Mouse (Mus musculus) kidney, embryonic 15.5 days (tissue): ENCODE data around the gene Padi2. TPM values are rescaled to one million over a fixed set of nuclear protein-coding genes. Genes with fewer than 3 reads are reported as not detected.

Source experiments
- ATAC-seq: fragments of 200-750 bp; cut with Nextera tagmentation; replicated peaks from 2 replicates; pipeline ENCODE4 v1.8.0; 2017; ENCODE audit warnings: moderate TSS enrichment; ENCODE audit not compliant: low FRiP score
- H3K27ac ChIP-seq: fragments of 300-500 bp; sonication (generic); 2 replicates; pipeline ENCODE4 v1.5.1; 2015; ENCODE audit warnings: mild to moderate bottlenecking, inconsistent platforms
- H3K27me3 ChIP-seq: fragments of 300-500 bp; sonication (generic); 2 replicates; pipeline ENCODE4 v1.6.1; 2015; ENCODE audit warnings: inconsistent platforms
- H3K36me3 ChIP-seq: fragments of 300-500 bp; sonication (generic); 2 replicates; pipeline ENCODE4 v1.6.1; 2015; ENCODE audit warnings: inconsistent platforms
- H3K4me1 ChIP-seq: fragments of 300-500 bp; sonication (generic); 2 replicates; pipeline ENCODE4 v1.6.1; 2015; ENCODE audit warnings: inconsistent platforms
- H3K4me2 ChIP-seq: fragments of 300-500 bp; sonication (generic); 2 replicates; pipeline ENCODE4 v1.6.1; 2015; ENCODE audit warnings: moderate library complexity, mild to moderate bottlenecking, inconsistent platforms
- H3K4me3 ChIP-seq: fragments of 300-500 bp; sonication (generic); replicated peaks from 2 replicates; pipeline ENCODE4 v1.5.1; 2015; ENCODE audit warnings: mild to moderate bottlenecking, inconsistent platforms
- H3K9ac ChIP-seq: fragments of 300-500 bp; sonication (generic); 2 replicates; pipeline ENCODE4 v1.6.1; 2015; ENCODE audit warnings: mild to moderate bottlenecking, inconsistent platforms
- H3K9me3 ChIP-seq: fragments of 300-500 bp; sonication (generic); replicated peaks from 2 replicates; pipeline ENCODE4 v1.6.1; 2016; ENCODE audit warnings: inconsistent platforms
- WGBS: fragments of 180-500 bp; shearing (Covaris S2); methylation state at CpG from one replicate; pipeline ENCODE4 v1.1.7; 2015; ENCODE audit warnings: mixed read lengths; 5-methylcytosine and 5-hydroxymethylcytosine counted together
- polyA plus RNA-seq: library from polyadenylated mRNA; unstranded; fragments of >200 nt; fragmentation: Nextera tagmentation; extraction: Ambion mirVana; gene quantifications from 2 replicates; pipeline ENCODE4 v1.2.1, GENCODE M21; 2015

Gene Padi2
- polyA plus RNA-seq, 1 experiment from 2014 or later, result 18.7 TPM

GRCm38 (mm10) chr4:140962207-140962909, 56.2 kb downstream of the Padi2 start:
- peaks cover 22% of the 10 kb centered on the region for H3K36me3 ChIP-seq
- H3K27ac ChIP-seq, result peak overlapping the region; percentile 85
- peak overlapping the region; percentile 89 for H3K4me3 ChIP-seq
- peaks cover 41% of the 10 kb centered on the region for H3K4me1 ChIP-seq
- H3K27me3 ChIP-seq, result no peaks in the 10 kb centered on the region
- H3K9ac ChIP-seq, result peak overlapping the region; percentile 89
- 66% methylated on average over 8 of the region's 8 CpGs for WGBS
- H3K9me3 ChIP-seq, result no peaks in the 10 kb centered on the region
- no peak for ATAC-seq
- H3K4me2 ChIP-seq, result peak overlapping the region; percentile 90

GRCm38 (mm10) chr4:140962950-140963349, 56.8 kb downstream of the Padi2 start:
- Histone ChIP-seq H3K9ac (no peak overlapping the region), H3K4me3 (peak overlapping the region; percentile 89; the same call in 1 of the 2 replicates), H3K27ac (peak overlapping the region; percentile 85), H3K36me3 (peaks cover 28% of the 10 kb centered on the region), H3K4me1 (peaks cover 37% of the 10 kb centered on the region), H3K27me3 (no peaks in the 10 kb centered on the region), H3K9me3 (no peaks in the 10 kb centered on the region), H3K4me2 (peak overlapping the region; percentile 90)
- ATAC-seq, result no peak
- 24% methylated on average over 5 of the region's 5 CpGs for WGBS

- Histone ChIP-seq H3K36me3 (peaks cover 37% of the 10 kb centered on the region), H3K4me3 (no peak overlapping the region), H3K4me2 (no peak overlapping the region), H3K9me3 (no peaks in the 10 kb centered on the region), H3K4me1 (peaks cover 37% of the 10 kb centered on the region), H3K27me3 (no peaks in the 10 kb centered on the region), H3K9ac (no peak overlapping the region), H3K27ac (peak overlapping the region; percentile 58; the same call in 1 of the 2 replicates)
- 81% methylated on average over 9 of the region's 9 CpGs for WGBS
- no peak for ATAC-seq
Observed at GRCm38 (mm10) chr4:140963941-140964597, 57.9 kb downstream of the Padi2 start.

DNA sequence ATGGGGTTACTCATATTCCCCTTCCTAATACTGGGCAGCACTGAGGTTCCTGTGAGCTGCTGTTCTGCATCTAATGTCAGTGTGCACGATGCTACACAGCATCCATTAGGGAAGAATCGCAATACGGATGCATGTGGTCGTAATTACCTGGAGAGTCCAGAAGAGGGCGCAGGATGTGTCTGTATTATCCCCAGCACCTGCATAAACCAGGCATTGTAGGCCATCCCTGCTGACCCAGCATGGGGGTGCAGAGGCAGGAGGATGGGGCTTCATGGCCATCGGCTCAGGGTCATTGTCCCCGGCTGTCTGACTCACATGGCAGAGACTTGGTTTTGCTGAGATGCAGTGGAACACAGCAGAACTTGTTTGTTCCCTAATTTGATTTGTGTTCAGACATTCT, 58.5 kb downstream of the Padi2 start:
- peaks cover 43% of the 10 kb centered on the region for H3K36me3 ChIP-seq
- H3K9me3 ChIP-seq, result no peaks in the 10 kb centered on the region
- no peak overlapping the region for H3K4me2 ChIP-seq
- WGBS, result 15% methylated on average over 7 of the region's 7 CpGs
- no peak overlapping the region for H3K9ac ChIP-seq
- no peak overlapping the region for H3K4me3 ChIP-seq
- H3K27me3 ChIP-seq, result no peaks in the 10 kb centered on the region
- no peak for ATAC-seq
- peaks cover 37% of the 10 kb centered on the region for H3K4me1 ChIP-seq
- H3K27ac ChIP-seq, result peak overlapping the region; percentile 58; the same call in 1 of the 2 replicates

- H3K9me3 ChIP-seq, result no peaks in the 10 kb centered on the region
- no peaks in the 10 kb centered on the region for H3K27me3 ChIP-seq
- H3K9ac ChIP-seq, result no peak overlapping the region
- no peak overlapping the region for H3K4me2 ChIP-seq
- no peak overlapping the region for H3K4me3 ChIP-seq
- H3K4me1 ChIP-seq, result peaks cover 20% of the 10 kb centered on the region
- no peak overlapping the region for H3K27ac ChIP-seq
- ATAC-seq, result no peak
- peaks cover 72% of the 10 kb centered on the region for H3K36me3 ChIP-seq
- WGBS, result 79% methylated on average over 11 of the region's 11 CpGs
Observed at GRCm38 (mm10) chr4:140967386-140968159, 61.4 kb downstream of the Padi2 start.

- ATAC-seq, result no peak
- H3K36me3 ChIP-seq, result peaks cover 98% of the 10 kb centered on the region
Observed at GRCm38 (mm10) chr4:140971691-140972090, 65.5 kb downstream of the Padi2 start.

DNA sequence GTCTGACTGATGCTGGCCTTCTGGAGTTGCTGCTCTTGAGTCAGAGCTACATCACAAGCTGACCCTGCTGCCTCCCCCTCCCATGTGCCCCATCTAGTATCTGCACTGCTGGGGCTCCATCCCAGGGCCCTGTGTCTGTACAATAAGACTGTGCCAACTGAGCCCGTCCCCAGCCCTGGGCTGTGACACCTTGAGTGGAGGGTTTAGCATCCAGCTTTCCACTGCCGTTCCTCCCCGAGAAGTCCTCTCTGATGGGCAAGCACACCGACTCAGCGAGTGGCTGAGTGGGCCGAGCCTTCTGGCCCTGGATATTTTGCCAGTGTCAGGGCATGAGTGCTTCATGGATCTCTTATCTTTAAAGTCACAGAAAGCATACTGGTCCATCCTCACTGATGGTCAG, 68.3 kb downstream of the Padi2 start:
- no peak for ATAC-seq
- H3K4me3 ChIP-seq, result no peak overlapping the region
- peaks cover 100% of the 10 kb centered on the region for H3K36me3 ChIP-seq
- no peak overlapping the region for H3K9ac ChIP-seq
- H3K27ac ChIP-seq, result no peak overlapping the region
- H3K27me3 ChIP-seq, result no peaks in the 10 kb centered on the region
- no peak overlapping the region for H3K4me2 ChIP-seq
- no peaks in the 10 kb centered on the region for H3K9me3 ChIP-seq
- peaks cover 8% of the 10 kb centered on the region; the same call in 1 of the 2 replicates for H3K4me1 ChIP-seq
- WGBS, result 92% methylated on average over 6 of the region's 6 CpGs

More at GRCm38 (mm10) chr4:140971691-140972090, 65.5 kb downstream of the Padi2 start:
- H3K27me3 ChIP-seq, result no peaks in the 10 kb centered on the region
- no peak overlapping the region for H3K27ac ChIP-seq
- no peaks in the 10 kb centered on the region for H3K9me3 ChIP-seq
- H3K4me3 ChIP-seq, result no peak overlapping the region
- WGBS, result 89% methylated on average over 13 of the region's 13 CpGs
- peaks cover 8% of the 10 kb centered on the region; the same call in 1 of the 2 replicates for H3K4me1 ChIP-seq
- no peak overlapping the region for H3K4me2 ChIP-seq
- H3K9ac ChIP-seq, result no peak overlapping the region

GRCm38 (mm10) chr4:140975356-140975755, 69.2 kb downstream of the Padi2 start:
- no peak overlapping the region for H3K4me3 ChIP-seq
- 97% methylated on average over 7 of the region's 7 CpGs for WGBS
- H3K36me3 ChIP-seq, result peaks cover 97% of the 10 kb centered on the region
- ATAC-seq, result no peak
- H3K27me3 ChIP-seq, result no peaks in the 10 kb centered on the region
- H3K9me3 ChIP-seq, result no peaks in the 10 kb centered on the region
- no peak overlapping the region for H3K9ac ChIP-seq
- no peak overlapping the region for H3K27ac ChIP-seq
- H3K4me1 ChIP-seq, result peaks cover 8% of the 10 kb centered on the region; the same call in 1 of the 2 replicates
- no peak overlapping the region for H3K4me2 ChIP-seq

DNA sequence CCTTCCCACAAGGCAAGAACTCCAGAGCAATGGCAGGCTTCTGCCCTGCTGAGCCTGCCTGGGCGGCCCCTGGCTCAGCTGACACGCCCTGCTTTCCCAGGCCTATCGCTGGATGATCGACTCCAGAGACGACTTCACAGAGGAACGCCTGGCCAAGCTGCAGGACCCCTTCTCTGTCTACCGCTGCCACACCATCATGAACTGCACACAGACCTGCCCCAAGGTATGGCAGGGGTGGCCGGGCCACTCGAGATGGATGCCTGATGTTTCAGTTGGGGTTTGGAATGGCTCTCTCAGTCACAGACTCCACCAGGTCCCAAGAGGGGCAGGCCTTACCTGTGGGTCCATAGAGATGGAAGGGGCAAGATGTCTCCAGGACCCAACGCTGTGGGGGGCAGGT, 71.1 kb downstream of the Padi2 start:
- no peak for ATAC-seq

GRCm38 (mm10) chr4:140977886-140978692, 71.9 kb downstream of the Padi2 start:
- H3K4me2 ChIP-seq, result no peak overlapping the region
- WGBS, result 86% methylated on average over 14 of the region's 14 CpGs
- H3K9ac ChIP-seq, result no peak overlapping the region
- H3K27me3 ChIP-seq, result no peaks in the 10 kb centered on the region
- H3K27ac ChIP-seq, result no peak overlapping the region
- H3K4me3 ChIP-seq, result no peak overlapping the region
- H3K9me3 ChIP-seq, result no peaks in the 10 kb centered on the region
- H3K36me3 ChIP-seq, result peaks cover 70% of the 10 kb centered on the region
- H3K4me1 ChIP-seq, result peaks cover 12% of the 10 kb centered on the region; the same call in 1 of the 2 replicates
- ATAC-seq, result no peak

More for the DNA sequence above, 71.1 kb downstream of the Padi2 start:
- Histone ChIP-seq H3K9ac (no peak overlapping the region), H3K27me3 (no peaks in the 10 kb centered on the region), H3K4me1 (peaks cover 9% of the 10 kb centered on the region; the same call in 1 of the 2 replicates), H3K36me3 (peaks cover 78% of the 10 kb centered on the region), H3K9me3 (no peaks in the 10 kb centered on the region), H3K4me3 (no peak overlapping the region), H3K27ac (no peak overlapping the region), H3K4me2 (no peak overlapping the region)
- 76% methylated on average over 10 of the region's 10 CpGs for WGBS

- H3K27ac ChIP-seq, result no peak overlapping the region
- H3K27me3 ChIP-seq, result no peaks in the 10 kb centered on the region
- H3K4me1 ChIP-seq, result peaks cover 15% of the 10 kb centered on the region
- no peak overlapping the region for H3K4me3 ChIP-seq
- H3K9ac ChIP-seq, result no peak overlapping the region
- peaks cover 34% of the 10 kb centered on the region for H3K36me3 ChIP-seq
- no peaks in the 10 kb centered on the region for H3K9me3 ChIP-seq
- no peak for ATAC-seq
- no peak overlapping the region for H3K4me2 ChIP-seq
- WGBS, result 95% methylated on average over 2 of the region's 2 CpGs
Observed at GRCm38 (mm10) chr4:140981605-140982004, 75.5 kb downstream of the Padi2 start.
